Mouse (Mus musculus): ENCODE measurements around the gene 1700069L16Rik. TPM values are rescaled to one million over a fixed set of nuclear protein-coding genes. Genes with fewer than 3 reads are reported as not detected.

1700069L16Rik gene
- polyA plus RNA-seq, 1 experiment, result not detected

- no peak for TF ChIP-seq POLR2A (IDR thresholded peaks at IDR 0.05; ENCODE audit: insufficient read depth, low read depth, low read length)
- no peak for TF ChIP-seq CTCF (IDR thresholded peaks at IDR 0.05; ENCODE audit: insufficient read depth, low read depth, low read length)
- Histone ChIP-seq H3K4me3 (ENCODE audit: insufficient read depth, low read depth, low read length) (no peak overlapping the region), H3K4me1 (ENCODE audit: control insufficient read depth, insufficient read depth, low read length) (peaks cover 8% of the 10 kb centered on the region), H3K27ac (ENCODE audit: insufficient read depth, low read depth, low read length) (no peak overlapping the region)
- 94% methylated on average over 2 of the region's 2 CpGs for WGBS
Observed at GRCm38 (mm10) chr5:113761585-113761984, 37.0 kb upstream of the 1700069L16Rik start.

GRCm38 (mm10) chr5:113755347-113756030, 30.9 kb upstream of the 1700069L16Rik start:
- WGBS, result 75% methylated on average over 15 of the region's 15 CpGs
- H3K4me3 ChIP-seq (ENCODE audit: insufficient read depth, low read depth, low read length), result no peak overlapping the region
- H3K4me1 ChIP-seq (ENCODE audit: control insufficient read depth, insufficient read depth, low read length), result 0 out of 2 replicates have a peak, but pooled peaks cover 2% of the 10 kb centered on the region
- TF ChIP-seq POLR2A (IDR thresholded peaks at IDR 0.05; ENCODE audit: insufficient read depth, low read depth, low read length), result no peak
- no peak for TF ChIP-seq CTCF (IDR thresholded peaks at IDR 0.05; ENCODE audit: insufficient read depth, low read depth, low read length)
- no peak overlapping the region for H3K27ac ChIP-seq (ENCODE audit: insufficient read depth, low read depth, low read length)

GRCm38 (mm10) chr5:113751521-113752157, 27.1 kb upstream of the 1700069L16Rik start:
- Histone ChIP-seq H3K27ac (ENCODE audit: insufficient read depth, low read depth, low read length) (no peak overlapping the region), H3K4me1 (ENCODE audit: control insufficient read depth, insufficient read depth, low read length) (no peaks in the 10 kb centered on the region), H3K4me3 (ENCODE audit: insufficient read depth, low read depth, low read length) (no peak overlapping the region)
- TF ChIP-seq POLR2A (IDR thresholded peaks at IDR 0.05; ENCODE audit: insufficient read depth, low read depth, low read length), result no peak
- TF ChIP-seq CTCF (IDR thresholded peaks at IDR 0.05; ENCODE audit: insufficient read depth, low read depth, low read length), result no peak
- WGBS, result 87% methylated on average over 9 of the region's 9 CpGs

GRCm38 (mm10) chr5:113748556-113749331, 24.2 kb upstream of the 1700069L16Rik start:
- 92% methylated on average over 13 of the region's 13 CpGs for WGBS
- TF ChIP-seq POLR2A (IDR thresholded peaks at IDR 0.05; ENCODE audit: insufficient read depth, low read depth, low read length) (no peak), CTCF (IDR thresholded peaks at IDR 0.05; ENCODE audit: insufficient read depth, low read depth, low read length) (no peak)
- Histone ChIP-seq H3K4me3 (ENCODE audit: insufficient read depth, low read depth, low read length) (no peak overlapping the region), H3K4me1 (ENCODE audit: control insufficient read depth, insufficient read depth, low read length) (no peaks in the 10 kb centered on the region), H3K27ac (ENCODE audit: insufficient read depth, low read depth, low read length) (no peak overlapping the region)

DNA sequence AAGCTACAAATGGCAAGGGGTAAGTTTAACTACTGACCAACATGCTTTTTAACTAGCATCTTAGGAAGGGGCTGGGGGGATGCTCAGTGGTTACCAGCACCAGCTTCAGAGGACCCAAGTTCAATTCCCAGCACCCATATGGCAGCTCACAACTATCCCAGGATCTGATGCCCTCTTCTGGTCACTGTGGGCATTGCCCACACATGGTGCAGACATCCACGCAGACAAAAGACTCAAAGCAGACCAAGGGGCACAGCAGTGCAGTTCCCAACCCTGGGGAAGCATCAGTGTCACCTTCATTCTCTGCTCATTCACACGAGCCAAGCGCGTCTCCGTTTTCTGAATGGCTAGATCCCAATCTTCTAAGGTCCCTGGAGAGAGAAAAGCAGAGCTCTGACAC, 23.1 kb upstream of the 1700069L16Rik start:
- Histone ChIP-seq H3K4me3 (ENCODE audit: insufficient read depth, low read depth, low read length) (no peak overlapping the region), H3K27ac (ENCODE audit: insufficient read depth, low read depth, low read length) (no peak overlapping the region), H3K4me1 (ENCODE audit: control insufficient read depth, insufficient read depth, low read length) (no peaks in the 10 kb centered on the region)
- WGBS, result 98% methylated on average over 5 of the region's 5 CpGs
- TF ChIP-seq CTCF (IDR thresholded peaks at IDR 0.05; ENCODE audit: insufficient read depth, low read depth, low read length), result no peak
- no peak for TF ChIP-seq POLR2A (IDR thresholded peaks at IDR 0.05; ENCODE audit: insufficient read depth, low read depth, low read length)

GRCm38 (mm10) chr5:113737607-113738237, 13.2 kb upstream of the 1700069L16Rik start:
- Histone ChIP-seq H3K4me3 (ENCODE audit: insufficient read depth, low read depth, low read length) (no peak overlapping the region), H3K27ac (ENCODE audit: insufficient read depth, low read depth, low read length) (no peak overlapping the region), H3K4me1 (ENCODE audit: control insufficient read depth, insufficient read depth, low read length) (peaks cover 19% of the 10 kb centered on the region)
- no peak for TF ChIP-seq CTCF (IDR thresholded peaks at IDR 0.05; ENCODE audit: insufficient read depth, low read depth, low read length)
- no peak for TF ChIP-seq POLR2A (IDR thresholded peaks at IDR 0.05; ENCODE audit: insufficient read depth, low read depth, low read length)
- 85% methylated on average over 11 of the region's 11 CpGs for WGBS

DNA sequence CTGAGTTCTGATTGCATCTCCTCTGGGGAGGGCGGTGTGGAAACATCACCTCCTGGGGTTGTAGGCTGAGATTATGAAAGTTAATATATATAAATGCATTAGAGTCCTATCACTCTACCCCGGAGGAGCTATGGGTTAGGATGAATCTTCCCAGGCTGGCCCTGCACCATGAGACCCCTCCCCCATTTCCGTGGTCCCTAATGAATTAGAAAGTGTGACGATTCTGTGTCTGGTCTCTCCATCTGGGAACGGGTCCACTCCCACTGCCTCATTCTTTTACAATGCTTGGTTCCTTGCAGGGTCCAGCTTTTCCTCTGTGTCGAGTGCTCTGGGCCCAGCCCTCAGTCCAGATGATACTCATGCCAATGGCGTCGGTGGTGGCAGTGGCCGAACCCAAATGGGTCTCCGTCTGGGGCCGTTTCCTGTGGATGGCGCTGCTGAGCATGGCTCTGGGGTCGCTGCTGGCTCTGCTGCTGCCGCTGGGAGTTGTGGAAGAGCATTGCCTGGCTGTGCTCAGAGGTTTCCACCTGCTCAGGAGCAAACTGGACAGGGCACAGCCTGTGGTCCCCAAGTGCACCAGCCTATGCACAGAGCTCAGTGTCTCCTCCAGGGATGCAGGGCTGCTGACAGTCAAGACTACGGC, 12.1 kb upstream of the 1700069L16Rik start:
- no peak for TF ChIP-seq CTCF (IDR thresholded peaks at IDR 0.05; ENCODE audit: insufficient read depth, low read depth, low read length)
- no peak for TF ChIP-seq POLR2A (IDR thresholded peaks at IDR 0.05; ENCODE audit: insufficient read depth, low read depth, low read length)
- H3K4me1 ChIP-seq (ENCODE audit: control insufficient read depth, insufficient read depth, low read length), result peaks cover 19% of the 10 kb centered on the region
- H3K27ac ChIP-seq (ENCODE audit: insufficient read depth, low read depth, low read length), result no peak overlapping the region
- peak overlapping the region; percentile 78 for H3K4me3 ChIP-seq (ENCODE audit: insufficient read depth, low read depth, low read length)
- 33% methylated on average over 15 of the region's 15 CpGs for WGBS

GRCm38 (mm10) chr5:113736113-113736502, 11.5 kb upstream of the 1700069L16Rik start:
- peak overlapping the region; percentile 80; the same call in 1 of the 2 replicates for H3K27ac ChIP-seq (ENCODE audit: insufficient read depth, low read depth, low read length)
- 0% methylated on average over 10 of the region's 10 CpGs for WGBS
- TF ChIP-seq CTCF (IDR thresholded peaks at IDR 0.05; ENCODE audit: insufficient read depth, low read depth, low read length) (no peak), POLR2A (IDR thresholded peaks at IDR 0.05; ENCODE audit: insufficient read depth, low read depth, low read length) (no peak)
- peak overlapping the region; percentile 78 for H3K4me3 ChIP-seq (ENCODE audit: insufficient read depth, low read depth, low read length)
- peaks cover 22% of the 10 kb centered on the region for H3K4me1 ChIP-seq (ENCODE audit: control insufficient read depth, insufficient read depth, low read length)

Measured in olfactory bulb, adult 2 months (tissue).